Mouse (Mus musculus): ENCODE measurements around the gene C1qtnf5.

DNA sequence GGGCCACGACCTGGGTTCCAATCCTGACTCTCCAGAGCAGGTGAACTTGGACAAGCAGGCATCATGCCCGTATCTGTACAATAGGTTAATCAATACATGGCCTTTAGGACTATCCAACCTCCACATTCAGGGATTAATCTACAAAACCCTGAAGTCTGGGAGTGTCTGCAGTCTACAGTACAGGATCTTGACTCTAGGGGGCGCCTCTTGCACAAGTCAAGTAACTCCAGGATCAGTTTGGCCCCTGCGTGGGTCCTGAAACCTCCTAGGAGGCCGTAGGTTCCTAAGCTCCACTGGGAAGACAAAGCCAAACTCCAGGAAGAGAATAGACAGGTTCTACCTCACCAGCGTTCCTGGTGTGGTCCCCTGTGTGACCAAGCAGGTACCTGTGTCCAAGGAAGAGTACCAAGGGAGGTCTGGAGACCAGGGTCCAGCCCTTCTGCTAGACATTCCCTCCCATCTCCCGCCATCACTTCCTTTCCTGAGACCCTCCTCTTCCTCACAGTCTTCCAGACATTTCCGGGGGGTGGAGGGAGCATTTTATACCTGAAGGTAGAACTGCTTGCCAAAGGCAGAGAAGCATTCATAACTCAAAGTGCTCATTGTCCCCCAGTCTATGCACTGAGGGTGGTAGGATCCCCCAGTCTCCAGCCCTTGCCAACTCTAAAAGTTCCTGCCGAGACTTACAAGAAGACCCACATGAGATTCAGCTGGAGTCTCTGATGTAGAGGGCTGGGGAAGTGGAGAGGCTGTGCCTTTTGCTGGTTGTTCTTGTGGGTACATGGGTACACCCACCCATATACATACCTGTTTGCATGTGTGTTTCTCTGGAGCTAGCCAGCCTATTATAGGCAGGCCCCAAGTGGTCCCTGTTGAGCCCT, 32.4 kb upstream of the C1qtnf5 start:
- TF ChIP-seq POLR2A (IDR thresholded peaks at IDR 0.05; ENCODE audit: borderline replicate concordance, insufficient read depth, low read length) (no peak), CTCF (IDR thresholded peaks at IDR 0.05; ENCODE audit: borderline replicate concordance, insufficient read depth, low read depth, low read length) (peak; percentile 49; the same call in 1 of the 2 replicates)

Data from cerebellum, adult 2 months (tissue).